Mouse (Mus musculus) G1E (cell line): ENCODE data around the gene Natd1. TPM values are rescaled to one million over a fixed set of nuclear protein-coding genes. Genes with fewer than 3 reads are reported as not detected.
"Not testable (repeated sequence)": the region's sequence is repeated elsewhere in the genome, so short reads cannot be mapped to it uniquely, and the experiment has no call there.

Experiments
- ATAC-seq: 2 replicates; pipeline ENCODE4 v1.8.0; 2016; ENCODE audit warnings: mild to moderate bottlenecking; ENCODE audit not compliant: insufficient number of reproducible peaks, poor library complexity, low FRiP score, severe bottlenecking; ENCODE audit errors: extremely low read depth
- DNase-seq: peaks from one replicate; pipeline ENCODE4 v3.0.0; 2012; ENCODE audit warnings: low spot score
- H3K27me3 ChIP-seq: 2 replicates; pipeline ENCODE4 v1.6.1; 2012; ENCODE audit warnings: mild to moderate bottlenecking, low read length, inconsistent platforms; ENCODE audit not compliant: insufficient read depth
- H3K36me3 ChIP-seq: replicated peaks from 2 replicates; pipeline ENCODE3; 2012; ENCODE audit warnings: mild to moderate bottlenecking, inconsistent platforms
- H3K4me1 ChIP-seq: 2 replicates; pipeline ENCODE4 v1.6.1; 2012; ENCODE audit warnings: low read depth, low read length, inconsistent platforms, mixed read lengths; ENCODE audit not compliant: insufficient read depth
- H3K4me3 ChIP-seq: 2 replicates; pipeline ENCODE4 v1.5.1; 2012; ENCODE audit warnings: low read depth, mild to moderate bottlenecking, inconsistent platforms, low read length, moderate library complexity, mixed read lengths
- H3K9me3 ChIP-seq: replicated peaks from 2 replicates; pipeline ENCODE4 v1.6.1; 2012; ENCODE audit warnings: inconsistent platforms
- CTCF ChIP-seq: IDR thresholded peaks from 2 replicates; pipeline ENCODE4 v1.5.1; 2012; ENCODE audit warnings: low read depth, low read length, inconsistent platforms, mixed read lengths
- GATA1 ChIP-seq: IDR thresholded peaks from 2 replicates; pipeline ENCODE4 v1.6.1; 2012; ENCODE audit warnings: borderline replicate concordance, low read length, inconsistent platforms, mixed read lengths
- GATA2 ChIP-seq: IDR thresholded peaks from 2 replicates; pipeline ENCODE4 v1.6.1; 2012; ENCODE audit warnings: low read depth, low read length, inconsistent platforms, borderline replicate concordance
- POLR2AphosphoS5 ChIP-seq: IDR thresholded peaks from 2 replicates; pipeline ENCODE4 v1.6.1; 2012; ENCODE audit warnings: low read depth, low read length, inconsistent platforms; ENCODE audit not compliant: insufficient replicate concordance
- TAL1 ChIP-seq: conservative IDR thresholded peaks from 2 replicates; pipeline ENCODE4 v1.6.1; 2012; ENCODE audit warnings: low read depth, low read length, inconsistent platforms, mixed read lengths
- polyA plus RNA-seq: library from polyadenylated mRNA; stranded (reverse); fragments of >175 nt; gene quantifications from 2 replicates; pipeline ENCODE4 v1.2.3, GENCODE M21; 2012
- total RNA-seq, 2 experiments: library from RNA; stranded (forward) in 1 of 2; stranded (reverse) in 1 of 2; fragments of 200-1000 nt in 1 of 2; fragments of >200 nt in 1 of 2; fragmentation: Nextera tagmentation in 1 of 2; gene quantifications; 2 replicates each; pipeline ENCODE4 v1.2.3; 2014 to 2017

Gene Natd1
- total and polyA plus RNA-seq, 3 experiments, result 5.9 to 10.5 (median 6.4) TPM

GRCm38 (mm10) chr11:60871409-60871808 is 43.1 kb downstream of the Natd1 start:
- Histone ChIP-seq H3K27me3 (no peaks in the 10 kb centered on the region), H3K4me1 (peaks cover 69% of the 10 kb centered on the region), H3K9me3 (no peaks in the 10 kb centered on the region), H3K4me3 (no peak overlapping the region), H3K36me3 (peaks cover 94% of the 10 kb centered on the region)
- no peak for TF ChIP-seq GATA1
- no peak for TF ChIP-seq GATA2
- no peak for TF ChIP-seq TAL1
- TF ChIP-seq POLR2AphosphoS5, result no peak
- TF ChIP-seq CTCF, result no peak
- DNase-seq (no peak), ATAC-seq (no peak)

GRCm38 (mm10) chr11:60869471-60869870 is 45.1 kb downstream of the Natd1 start:
- not testable (repeated sequence) for H3K9me3 ChIP-seq, H3K4me3 ChIP-seq, H3K27me3 ChIP-seq, DNase-seq, ATAC-seq
- peaks cover 64% of the 10 kb centered on the region for H3K4me1 ChIP-seq
- peaks cover 96% of the 10 kb centered on the region for H3K36me3 ChIP-seq

- Histone ChIP-seq H3K4me3 (no peak overlapping the region), H3K9me3 (no peaks in the 10 kb centered on the region), H3K4me1 (peaks cover 53% of the 10 kb centered on the region), H3K36me3 (peaks cover 99% of the 10 kb centered on the region), H3K27me3 (no peaks in the 10 kb centered on the region)
- TF ChIP-seq TAL1, result no peak
- no peak for TF ChIP-seq CTCF
- no peak for TF ChIP-seq GATA1
- no peak for TF ChIP-seq GATA2
- TF ChIP-seq POLR2AphosphoS5, result no peak
- no peak for ATAC-seq
- DNase-seq, result no peak
Measured at GRCm38 (mm10) chr11:60867904-60868303, 46.6 kb downstream of the Natd1 start.

DNA sequence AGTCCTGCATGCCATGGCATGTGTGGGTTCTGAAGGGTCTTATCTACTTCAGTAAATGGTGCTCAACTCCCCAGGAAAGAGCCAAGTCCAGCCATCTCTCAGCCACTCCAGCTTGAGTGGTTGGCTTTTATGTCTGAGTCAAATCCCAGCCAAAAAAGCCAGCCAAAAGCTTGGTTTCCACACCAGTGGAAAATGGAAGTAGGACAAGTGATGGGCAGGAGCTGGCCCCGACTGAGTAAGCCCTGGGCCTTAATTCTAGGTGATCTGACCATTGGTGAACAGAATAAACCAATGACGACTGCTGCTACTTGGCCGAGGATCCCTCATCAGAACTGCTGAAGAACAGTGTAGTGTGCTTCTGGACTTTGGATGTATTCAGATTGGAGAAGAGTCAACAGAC is 47.1 kb downstream of the Natd1 start:
- no peak for ATAC-seq
- TF ChIP-seq GATA1, result no peak
- no peak for TF ChIP-seq CTCF
- no peak for TF ChIP-seq TAL1
- TF ChIP-seq GATA2, result no peak
- no peak for TF ChIP-seq POLR2AphosphoS5
- peaks cover 98% of the 10 kb centered on the region for H3K36me3 ChIP-seq

GRCm38 (mm10) chr11:60866021-60866420 is 48.5 kb downstream of the Natd1 start:
- peaks cover 50% of the 10 kb centered on the region for H3K4me1 ChIP-seq
- TF ChIP-seq GATA1 (no peak), GATA2 (no peak), TAL1 (no peak), POLR2AphosphoS5 (no peak), CTCF (no peak)
- no peaks in the 10 kb centered on the region for H3K27me3 ChIP-seq
- DNase-seq (no peak), ATAC-seq (no peak)
- H3K36me3 ChIP-seq, result peaks cover 98% of the 10 kb centered on the region
- H3K4me3 ChIP-seq, result no peak overlapping the region
- H3K9me3 ChIP-seq, result no peaks in the 10 kb centered on the region

More for the DNA sequence above, 47.1 kb downstream of the Natd1 start:
- H3K27me3 ChIP-seq, result no peaks in the 10 kb centered on the region
- no peaks in the 10 kb centered on the region for H3K9me3 ChIP-seq
- no peak for DNase-seq
- H3K4me1 ChIP-seq, result peaks cover 49% of the 10 kb centered on the region
- no peak overlapping the region for H3K4me3 ChIP-seq

GRCm38 (mm10) chr11:60864916-60865315 is 49.6 kb downstream of the Natd1 start:
- H3K36me3 ChIP-seq, result peaks cover 97% of the 10 kb centered on the region
- H3K4me3 ChIP-seq, result peak overlapping the region; percentile 39
- ATAC-seq (no peak), DNase-seq (no peak)
- no peaks in the 10 kb centered on the region for H3K9me3 ChIP-seq
- no peaks in the 10 kb centered on the region for H3K27me3 ChIP-seq
- H3K4me1 ChIP-seq, result peaks cover 49% of the 10 kb centered on the region
- TF ChIP-seq TAL1, result no peak
- TF ChIP-seq GATA2, result no peak
- TF ChIP-seq CTCF, result no peak
- TF ChIP-seq GATA1, result no peak
- TF ChIP-seq POLR2AphosphoS5, result no peak; the same call in 1 of the 2 replicates

DNA sequence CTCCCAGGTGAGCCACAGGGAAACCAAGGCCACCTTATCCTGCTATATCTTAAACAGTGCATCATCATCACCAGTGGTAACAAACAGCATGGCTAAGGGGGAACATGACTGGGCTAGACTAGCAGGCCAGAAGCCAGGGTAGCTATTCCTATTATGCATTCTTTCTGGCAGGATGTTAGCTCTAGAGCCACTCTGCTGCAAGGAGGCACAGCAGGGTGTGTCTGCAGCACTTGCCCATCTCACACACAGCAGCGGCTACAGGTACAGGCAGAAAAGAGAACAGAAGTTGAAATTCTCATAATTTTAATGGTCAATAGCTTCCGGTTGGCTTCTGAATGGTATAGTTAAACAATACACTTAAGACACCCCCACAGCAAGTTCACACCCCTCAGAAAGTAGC is 50.4 kb downstream of the Natd1 start:
- no peaks in the 10 kb centered on the region for H3K27me3 ChIP-seq
- H3K36me3 ChIP-seq, result peaks cover 95% of the 10 kb centered on the region
- H3K4me3 ChIP-seq, result no peak overlapping the region
- H3K9me3 ChIP-seq, result no peaks in the 10 kb centered on the region
- ATAC-seq, result no peak
- TF ChIP-seq GATA1 (no peak), TAL1 (no peak)
- no peak for DNase-seq
- peaks cover 43% of the 10 kb centered on the region for H3K4me1 ChIP-seq
